Mouse (Mus musculus) megakaryocyte progenitor cell, adult 5-6 weeks (primary cell): ENCODE measurements around the gene Hpse2. TPM values are rescaled to one million over a fixed set of nuclear protein-coding genes. Genes with fewer than 3 reads are reported as not detected.

ENCODE experiments used
- ATAC-seq: replicated peaks from 2 replicates; pipeline ENCODE4 v1.8.0; 2016; ENCODE audit warnings: mild to moderate bottlenecking, moderate TSS enrichment, inconsistent platforms; ENCODE audit not compliant: poor library complexity
- total RNA-seq, 2 experiments: library from RNA; stranded (forward) in 1 of 2; stranded (reverse) in 1 of 2; fragments of 157-497, 149-512 nt in 1 of 2; fragments of 200-1000 nt in 1 of 2; gene quantifications; 2 replicates each; pipeline versions ENCODE4 v1.2.3 to v1.2.4; 2015 to 2017

The Hpse2 gene
- total RNA-seq, 2 experiments from 2014 or later = not detected

DNA sequence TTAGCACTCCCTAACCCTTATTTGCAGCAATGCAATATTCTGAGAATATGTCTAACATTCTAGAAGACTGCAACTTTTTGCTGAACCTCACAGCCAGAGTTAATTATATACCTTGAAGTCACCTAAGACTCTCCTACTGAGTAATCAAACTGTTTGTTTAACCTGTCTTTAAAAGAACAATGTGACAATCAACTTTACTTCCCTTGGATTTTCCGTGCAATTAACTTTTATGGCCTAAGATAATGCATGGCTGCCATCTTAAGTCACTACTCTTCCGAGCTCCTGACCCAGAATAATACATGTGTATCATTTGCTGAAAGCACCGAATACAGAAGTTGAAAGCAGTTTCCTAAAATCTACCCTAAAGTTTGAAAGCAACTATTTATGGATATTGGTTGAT is 407.6 kb downstream of the Hpse2 start:
- no peak for ATAC-seq

DNA sequence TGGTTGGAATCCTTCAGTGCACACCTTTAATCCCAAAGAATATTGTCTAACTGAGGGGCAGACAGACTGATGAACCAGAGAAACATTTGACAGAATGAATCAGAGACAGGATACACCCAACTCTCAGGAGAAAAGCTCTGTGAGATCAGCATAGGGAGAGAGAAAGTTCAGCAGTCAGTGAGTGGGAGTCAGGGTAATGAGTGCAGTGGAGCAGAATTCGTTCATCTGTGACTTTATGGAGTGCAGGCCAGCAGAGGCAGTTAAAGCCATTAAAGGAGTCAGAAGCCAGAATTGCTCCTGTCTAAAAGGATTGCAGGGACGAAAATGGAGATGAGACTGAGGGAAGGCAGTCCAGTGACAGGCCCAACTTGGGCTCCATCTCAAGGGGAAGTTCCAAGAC is 410.2 kb downstream of the Hpse2 start:
- no peak for ATAC-seq

- no peak for ATAC-seq
Observed at GRCm38 (mm10) chr19:42973740-42974139, 414.4 kb downstream of the Hpse2 start.

GRCm38 (mm10) chr19:42965171-42965570 is 423.0 kb downstream of the Hpse2 start:
- no peak for ATAC-seq

DNA sequence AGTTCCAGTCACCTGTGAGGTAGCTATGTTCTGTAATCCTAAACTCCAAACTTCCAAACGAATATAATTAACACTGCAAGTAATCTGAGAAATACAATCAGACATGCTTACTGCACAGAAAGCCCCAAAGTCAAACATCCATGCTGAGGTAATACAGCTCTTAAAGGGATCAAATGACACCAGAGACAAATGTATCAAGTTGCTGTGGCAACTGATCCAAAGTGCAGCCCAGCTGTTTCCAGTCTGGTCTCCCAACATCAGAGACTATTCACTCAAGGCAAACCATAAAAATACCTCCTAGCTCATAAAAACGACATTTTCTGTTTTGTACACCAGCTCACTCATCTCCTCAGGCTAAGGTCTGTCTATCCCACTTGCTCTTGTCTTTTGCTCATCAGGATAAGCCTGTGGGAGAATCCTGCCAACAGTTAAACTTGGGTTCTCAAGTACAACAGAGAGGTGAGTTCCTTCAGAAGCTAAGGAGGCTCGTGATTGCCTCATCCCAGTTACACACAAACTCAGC is 440.0 kb downstream of the Hpse2 start:
- ATAC-seq = no peak

GRCm38 (mm10) chr19:42937544-42937943 is 450.6 kb downstream of the Hpse2 start:
- no peak for ATAC-seq

GRCm38 (mm10) chr19:42936661-42937193 is 451.4 kb downstream of the Hpse2 start:
- ATAC-seq = no peak

- ATAC-seq = no peak
Observed at GRCm38 (mm10) chr19:42929702-42930101, 458.5 kb downstream of the Hpse2 start.

- ATAC-seq = no peak
Observed at GRCm38 (mm10) chr19:42928271-42928670, 459.9 kb downstream of the Hpse2 start.

DNA sequence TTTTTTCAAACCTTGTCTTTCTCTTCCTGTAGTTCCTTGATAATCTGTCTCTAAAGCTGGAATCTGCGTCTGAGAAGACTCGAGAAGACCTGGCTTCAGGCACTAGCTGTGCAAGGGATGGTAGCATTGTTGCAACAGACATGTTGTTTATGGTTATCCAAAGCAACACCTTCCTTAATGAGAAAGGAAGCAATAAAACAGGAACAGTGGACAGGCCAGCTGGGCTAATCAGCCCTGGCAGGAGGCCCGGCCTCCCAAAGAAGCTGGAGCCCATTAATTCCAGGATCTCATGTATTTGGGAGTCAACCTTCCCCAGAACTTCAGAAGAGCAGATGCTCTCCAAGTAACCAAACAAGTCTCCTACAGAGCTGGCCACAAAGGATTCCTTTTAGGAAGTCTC is 465.5 kb downstream of the Hpse2 start:
- no peak for ATAC-seq

- ATAC-seq = no peak
Observed at GRCm38 (mm10) chr19:42913703-42914102, 474.5 kb downstream of the Hpse2 start.

- ATAC-seq = no peak
Observed at GRCm38 (mm10) chr19:42909719-42910118, 478.4 kb downstream of the Hpse2 start.

GRCm38 (mm10) chr19:42908553-42908952 is 479.6 kb downstream of the Hpse2 start:
- no peak for ATAC-seq

- no peak for ATAC-seq
Observed at GRCm38 (mm10) chr19:42906328-42906727, 481.8 kb downstream of the Hpse2 start.

DNA sequence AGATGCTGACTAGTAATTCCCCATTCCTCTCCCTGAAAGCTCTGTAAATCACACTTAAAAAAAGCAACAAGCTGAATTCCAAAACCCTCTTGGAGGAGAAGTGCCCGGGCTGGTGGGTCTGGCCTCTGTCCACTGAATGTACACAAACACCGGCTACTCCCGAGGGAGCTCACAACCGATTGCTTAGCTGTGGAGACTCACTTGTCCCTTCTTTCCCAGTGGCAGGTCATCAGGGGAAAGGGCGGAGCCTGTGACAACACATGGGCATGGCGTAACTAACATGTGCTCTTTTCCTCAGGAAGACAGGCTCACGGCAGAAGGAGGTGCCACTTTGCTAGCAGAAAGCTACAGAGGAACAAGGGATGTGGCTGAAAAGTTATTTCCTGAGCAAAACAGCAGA is 483.4 kb downstream of the Hpse2 start:
- ATAC-seq = no peak

- no peak for ATAC-seq
Observed at GRCm38 (mm10) chr19:42904240-42904639, 483.9 kb downstream of the Hpse2 start.

GRCm38 (mm10) chr19:42903840-42904239 is 484.3 kb downstream of the Hpse2 start:
- no peak for ATAC-seq

DNA sequence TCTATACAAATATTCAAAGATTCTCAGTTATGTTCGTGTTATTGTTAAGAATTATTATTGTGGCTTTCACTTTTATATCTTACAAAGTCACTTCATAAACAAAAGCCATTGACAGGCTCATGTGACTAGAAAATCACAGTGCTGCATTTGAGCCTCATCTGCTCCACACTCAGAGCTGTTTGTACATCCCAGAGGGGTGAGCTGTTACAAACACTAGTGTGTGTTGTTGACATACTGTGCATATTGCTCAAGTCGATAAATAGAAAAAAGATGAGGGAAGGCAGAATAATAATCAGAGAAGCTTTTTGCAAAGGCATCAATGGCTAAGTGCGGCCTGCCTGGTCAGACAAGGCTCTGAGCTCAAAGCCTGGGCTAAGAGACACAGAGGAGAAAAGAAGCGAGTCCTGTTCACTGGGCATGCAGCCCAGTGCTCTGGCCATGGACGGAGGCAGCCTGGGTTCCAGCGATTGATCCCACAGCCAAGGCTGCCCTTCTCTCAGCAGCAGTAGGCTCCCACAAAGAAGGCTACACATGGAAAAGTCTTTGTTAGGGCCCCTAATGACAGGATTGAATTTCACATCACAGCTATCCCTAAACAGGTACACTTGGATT is 485.6 kb downstream of the Hpse2 start:
- no peak for ATAC-seq

GRCm38 (mm10) chr19:42891599-42891998 is 496.6 kb downstream of the Hpse2 start:
- ATAC-seq = no peak

GRCm38 (mm10) chr19:42877653-42878052 is 510.5 kb downstream of the Hpse2 start:
- ATAC-seq = no peak

- ATAC-seq = no peak
Observed at GRCm38 (mm10) chr19:42876563-42876962, 511.6 kb downstream of the Hpse2 start.

- no peak for ATAC-seq
Observed at GRCm38 (mm10) chr19:42869663-42870530, 518.3 kb downstream of the Hpse2 start.
